Mouse (Mus musculus) left cerebral cortex, adult 2 months (tissue): Measurements from ENCODE around the gene Muc20. TPM values are rescaled to one million over a fixed set of nuclear protein-coding genes. Genes with fewer than 3 reads are reported as not detected.

Experiments used
- DNase-seq, 2 experiments: peaks; one replicate each; pipeline ENCODE4 v3.0.0; 2021 to 2022; ENCODE audit warnings: low spot score in 2 of 2, mixed read lengths in 1 of 2; ENCODE audit errors: extremely low spot score in 1 of 2
- H3K27ac ChIP-seq: fragments of 200-600 bp; 2 replicates; pipeline ENCODE4 v1.8.1; 2022
- H3K4me3 ChIP-seq: fragments of 200-600 bp; 2 replicates; pipeline ENCODE4 v1.8.1; 2022
- CTCF ChIP-seq: fragments of 200-600 bp; IDR thresholded peaks from 2 replicates; pipeline ENCODE4 v1.8.1; 2022; ENCODE audit warnings: antibody characterized with exemption, mild to moderate bottlenecking, moderate library complexity
- intact Hi-C: fragments of 180-260 bp; cut with DNase I; formaldehyde crosslinking; loops from one replicate; pipeline ENCODE4 v1.15.1; 2025
- long read RNA-seq, 2 experiments: library from polyadenylated mRNA; stranded (forward); transcript quantifications; one replicate each; pipeline ENCODE4 v2.0.0; 2021; ENCODE audit warnings: borderline mapping rate in 2 of 2
- total RNA-seq, 2 experiments: library from RNA; stranded (reverse); gene quantifications; 2 replicates each; pipeline ENCODE4 v1.2.3; 2021

Muc20 gene
- total RNA-seq = not detected
- long read RNA-seq, experiment 1 = 0 reads
- long read RNA-seq, experiment 2 = 0 reads

DNA sequence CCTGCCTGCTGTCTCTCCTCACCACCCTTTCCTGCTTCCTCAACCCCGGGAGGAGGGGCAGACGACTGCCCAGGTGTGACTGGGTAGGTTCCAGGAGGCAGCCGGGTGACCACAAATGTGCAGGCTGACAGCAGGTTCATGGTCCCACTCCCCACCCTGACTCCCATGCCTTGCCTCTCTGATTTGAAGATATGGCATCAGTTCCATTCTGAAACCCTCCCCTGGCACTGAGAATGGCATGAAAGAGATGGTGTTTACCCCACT lies at the start of gene Muc20:
Gene Muc20, minus strand, starts transcription at position 10 of the 264 bp plus-strand sequence.
- intact Hi-C loops = no loop called here
- H3K27ac ChIP-seq = no peak within 1 kb of the TSS
- no peak for TF ChIP-seq CTCF
- H3K4me3 ChIP-seq = no peak within 1 kb of the TSS
- DNase-seq = no peak

- intact Hi-C loops = no loop called here
- TF ChIP-seq CTCF = no peak
- Histone ChIP-seq H3K4me3 (no peak overlapping the region), H3K27ac (no peak overlapping the region)
- no peak for DNase-seq
These were observed 34.3 kb upstream of the Muc20 start for GRCm38 (mm10) chr16:32831501-32831900.

DNA sequence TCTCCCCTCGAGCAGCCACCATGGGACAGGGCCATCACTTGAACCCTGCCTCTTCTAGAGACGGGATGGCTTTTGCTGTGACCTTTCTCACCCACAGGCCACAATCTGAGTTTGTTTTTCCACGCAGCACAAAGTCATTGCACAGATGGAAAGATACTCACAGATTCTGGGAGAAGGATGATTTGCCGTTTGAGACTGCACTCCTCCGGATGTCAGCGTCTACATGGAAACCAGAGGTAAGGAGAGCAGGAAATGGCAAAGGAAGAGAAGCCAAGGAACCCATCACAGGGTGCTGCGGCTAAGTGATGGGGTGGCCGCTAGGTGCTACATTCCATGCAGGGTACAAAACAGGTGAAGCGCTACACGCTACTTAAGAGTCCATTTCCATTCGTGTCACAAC lies 31.9 kb upstream of the Muc20 start:
- Histone ChIP-seq H3K27ac (no peak overlapping the region), H3K4me3 (no peak overlapping the region)
- intact Hi-C loops = no loop called here
- no peak for DNase-seq
- TF ChIP-seq CTCF = no peak

DNA sequence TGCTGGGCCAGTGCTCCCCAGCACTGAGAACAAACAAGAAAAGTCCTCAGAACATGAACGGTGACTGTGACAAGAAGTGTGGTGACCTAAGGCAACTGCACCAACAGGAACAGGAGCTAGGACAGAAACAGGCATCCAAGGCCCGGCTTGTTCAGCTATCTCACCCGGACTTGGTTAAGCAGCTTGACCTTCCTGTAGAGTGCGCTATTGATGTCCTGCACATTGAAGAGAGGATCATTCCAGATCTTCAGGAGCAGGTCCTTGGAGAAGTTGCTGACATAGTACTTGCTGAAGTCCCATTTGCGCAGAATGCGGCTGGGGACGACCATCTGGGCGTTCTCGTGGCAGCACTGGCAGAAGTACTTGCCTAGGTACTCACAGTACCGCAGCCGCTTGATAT lies 29.3 kb upstream of the Muc20 start:
- intact Hi-C loops = no loop called here
- Histone ChIP-seq H3K4me3 (no peak overlapping the region), H3K27ac (no peak overlapping the region)
- peak; percentile 13; the same call in 1 of the 2 replicates for TF ChIP-seq CTCF
- no peak for DNase-seq

DNA sequence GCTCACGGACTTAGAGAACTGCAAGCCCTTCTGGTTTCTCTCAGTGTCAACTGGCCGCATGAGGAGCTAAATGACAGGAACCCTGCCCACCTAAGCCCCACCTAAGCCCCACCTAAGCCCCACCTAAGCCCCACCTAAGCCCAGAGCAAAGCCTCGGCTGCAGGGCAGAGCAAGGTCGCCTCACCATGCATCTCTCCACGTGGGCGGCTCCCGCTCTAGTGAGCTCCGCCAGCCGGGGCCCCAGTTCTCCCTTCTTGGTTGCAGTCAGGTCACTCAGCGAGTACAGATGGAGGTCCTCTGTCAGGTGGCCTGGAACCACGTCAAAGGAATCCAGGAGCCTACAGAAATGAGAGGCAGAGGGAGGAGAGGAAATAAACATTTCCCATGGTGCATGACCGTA lies 28.1 kb upstream of the Muc20 start:
- Histone ChIP-seq H3K4me3 (no peak overlapping the region), H3K27ac (no peak overlapping the region)
- no peak for TF ChIP-seq CTCF
- no peak for DNase-seq
- intact Hi-C loops = no loop called here

GRCm38 (mm10) chr16:32824061-32824460 lies 26.8 kb upstream of the Muc20 start:
- H3K27ac ChIP-seq = no peak overlapping the region
- intact Hi-C loops = no loop called here
- H3K4me3 ChIP-seq = no peak overlapping the region
- no peak for DNase-seq
- TF ChIP-seq CTCF = no peak

DNA sequence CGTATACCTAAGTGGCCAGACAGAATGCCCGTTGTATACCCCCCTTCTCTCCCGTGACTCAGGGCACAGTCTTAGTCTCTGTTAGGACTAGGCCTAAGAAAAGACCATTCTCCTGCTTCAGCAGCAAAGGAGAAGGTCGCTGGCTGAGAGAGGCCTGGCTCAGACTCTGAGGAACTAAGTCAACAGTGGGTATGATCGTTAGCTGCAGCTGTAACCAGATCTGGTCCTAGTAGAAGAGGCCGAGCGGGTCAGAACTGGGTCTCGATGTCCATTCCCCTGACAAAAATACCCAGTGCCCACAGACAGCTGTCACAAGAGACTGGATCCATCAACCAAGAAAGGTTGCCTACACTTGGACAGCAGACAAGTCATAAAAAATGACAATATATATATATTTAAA lies 26.3 kb upstream of the Muc20 start:
- no peak for DNase-seq
- TF ChIP-seq CTCF = no peak
- intact Hi-C loops = no loop called here
- Histone ChIP-seq H3K27ac (no peak overlapping the region), H3K4me3 (no peak overlapping the region)

DNA sequence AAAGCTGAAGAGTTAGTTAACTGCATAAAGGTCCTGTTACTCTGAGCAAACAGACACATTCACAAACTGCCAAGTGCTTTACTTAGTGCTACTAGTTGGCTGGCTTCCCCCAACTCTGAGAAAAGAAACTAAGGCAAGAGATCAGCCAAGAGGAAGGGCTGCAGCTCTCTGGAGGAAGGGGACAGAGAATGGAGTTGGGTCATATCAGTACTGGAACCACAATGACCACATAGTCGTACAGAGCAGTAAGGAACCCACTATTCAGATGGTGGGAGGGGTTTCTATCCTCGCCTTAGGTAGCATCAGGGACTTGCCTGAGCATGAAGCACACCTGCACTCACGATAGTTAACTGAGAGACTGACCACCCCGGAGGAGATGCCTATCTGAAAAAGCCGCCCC lies 25.6 kb upstream of the Muc20 start:
- Histone ChIP-seq H3K4me3 (no peak overlapping the region), H3K27ac (no peak overlapping the region)
- DNase-seq = no peak
- intact Hi-C loops = no loop called here
- TF ChIP-seq CTCF = no peak

DNA sequence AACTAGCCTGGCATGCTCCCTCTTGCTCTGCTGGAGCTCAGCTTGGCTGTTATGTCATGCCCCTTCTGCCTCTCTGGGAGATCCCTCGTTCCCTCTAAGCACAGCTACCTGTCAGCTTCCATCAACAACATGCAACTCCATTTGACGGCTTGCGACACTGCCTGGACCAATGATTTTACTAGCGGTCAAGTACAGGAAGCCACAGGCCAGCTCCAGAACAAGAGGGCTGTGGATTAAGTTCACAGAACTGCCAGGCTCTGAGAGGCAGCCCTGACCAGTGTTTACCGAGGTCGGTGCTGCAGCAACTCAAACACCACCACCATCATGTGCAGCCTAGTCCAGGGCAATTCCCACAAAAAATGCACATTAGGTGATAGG lies 25.2 kb upstream of the Muc20 start:
- intact Hi-C loops = no loop called here
- DNase-seq = no peak
- no peak for TF ChIP-seq CTCF
- Histone ChIP-seq H3K27ac (no peak overlapping the region), H3K4me3 (no peak overlapping the region)

- intact Hi-C loops = no loop called here
- no peak for TF ChIP-seq CTCF
- Histone ChIP-seq H3K4me3 (no peak overlapping the region), H3K27ac (no peak overlapping the region)
- no peak for DNase-seq
These were observed 24.7 kb upstream of the Muc20 start for GRCm38 (mm10) chr16:32821772-32822449.

GRCm38 (mm10) chr16:32818441-32818840 lies 21.2 kb upstream of the Muc20 start:
- no peak for TF ChIP-seq CTCF
- intact Hi-C loops = loop anchor here (10.0 kb wide), 1 partner anchor 336 kb away; no protein-coding TSS in a partner anchor
- H3K4me3 ChIP-seq = no peak overlapping the region
- H3K27ac ChIP-seq = no peak overlapping the region
- no peak for DNase-seq

DNA sequence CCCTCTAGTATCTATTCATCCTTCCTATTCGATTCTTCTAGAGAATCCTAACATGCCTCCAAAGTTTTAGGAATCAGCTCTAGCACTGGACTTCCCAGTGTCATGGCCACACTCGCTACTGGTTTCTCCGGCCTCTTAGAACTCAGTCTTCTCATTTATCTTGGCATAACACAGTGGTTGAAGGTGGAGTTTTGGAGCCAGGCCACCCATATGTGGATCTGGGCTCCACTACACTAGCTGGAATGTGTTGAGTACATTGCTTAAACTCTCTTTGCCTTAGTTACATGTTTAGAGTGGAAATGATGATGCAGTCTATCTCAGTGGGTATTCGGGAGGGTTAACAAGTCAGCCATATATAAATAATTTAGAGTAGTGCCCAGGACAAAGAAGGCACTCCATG lies 20.8 kb upstream of the Muc20 start:
- TF ChIP-seq CTCF = no peak
- no peak overlapping the region for H3K4me3 ChIP-seq
- no peak for DNase-seq
- intact Hi-C loops = loop anchor here (10.0 kb wide), 1 partner anchor 337 kb away; no protein-coding TSS in a partner anchor
- H3K27ac ChIP-seq = no peak overlapping the region

GRCm38 (mm10) chr16:32815160-32815605 lies 17.9 kb upstream of the Muc20 start:
- Histone ChIP-seq H3K4me3 (peak overlapping the region; percentile 31), H3K27ac (no peak overlapping the region)
- no peak for TF ChIP-seq CTCF
- DNase-seq = no peak
- intact Hi-C loops = loop anchor here (10.0 kb wide), 1 partner anchor 340 kb away; no protein-coding TSS in a partner anchor
